Mouse (Mus musculus) ovary, adult 18-20 months (tissue): ENCODE measurements around the gene Olfr432.
A peak's percentile ranks its signal among the peaks of the same experiment; 100 is the strongest.
"Not testable (repeated sequence)": the region's sequence is repeated elsewhere in the genome, so short reads cannot be mapped to it uniquely, and the experiment has no call there.

Source experiments
- DNase-seq: peaks from one replicate; pipeline ENCODE4 v3.0.0; 2022; ENCODE audit warnings: low spot score, mixed read lengths

The Olfr432 gene

GRCm38 (mm10) chr1:174048893-174049292 lies at the start of gene Olfr432:
Olfr432 (plus strand) TSS chr1:174049205.
- DNase-seq = no peak

- DNase-seq = not testable (repeated sequence)
These were observed 44.5 kb upstream of the Olfr432 start for GRCm38 (mm10) chr1:174004352-174005109.

GRCm38 (mm10) chr1:174007050-174007449 lies 42.0 kb upstream of the Olfr432 start:
- not testable (repeated sequence) for DNase-seq

GRCm38 (mm10) chr1:174031698-174032097 lies 17.3 kb upstream of the Olfr432 start, which contains the start of gene Ifi205:
Ifi205 (minus strand) TSS chr1:174031810.
- no peak for DNase-seq

- no peak for DNase-seq
These were observed 13.2 kb upstream of the Olfr432 start for GRCm38 (mm10) chr1:174035841-174036240.

GRCm38 (mm10) chr1:174038480-174038879 lies 10.5 kb upstream of the Olfr432 start:
- DNase-seq = no peak

- peak; percentile 29 for DNase-seq
These were observed 8.4 kb upstream of the Olfr432 start, which contains the start of gene Olfr433 for GRCm38 (mm10) chr1:174040523-174041177. Olfr433 (plus strand) TSS chr1:174040705.

- not testable (repeated sequence) for DNase-seq
These were observed 6.7 kb upstream of the Olfr432 start for GRCm38 (mm10) chr1:174042091-174042884.

- no peak for DNase-seq
These were observed 4.6 kb upstream of the Olfr432 start for GRCm38 (mm10) chr1:174044431-174044830.

- DNase-seq = not testable (repeated sequence)
These were observed 778 bp upstream of the Olfr432 start for GRCm38 (mm10) chr1:174048227-174048626.

GRCm38 (mm10) chr1:174049357-174049756 lies 352 bp downstream of the Olfr432 start:
- not testable (repeated sequence) for DNase-seq

- no peak for DNase-seq
These were observed 1.5 kb downstream of the Olfr432 start for GRCm38 (mm10) chr1:174050532-174050931.

GRCm38 (mm10) chr1:174051515-174051914 lies 2.5 kb downstream of the Olfr432 start:
- no peak for DNase-seq

- DNase-seq = no peak
These were observed 3.0 kb downstream of the Olfr432 start for GRCm38 (mm10) chr1:174051931-174052536.

GRCm38 (mm10) chr1:174052981-174053380 lies 4.0 kb downstream of the Olfr432 start:
- no peak for DNase-seq

GRCm38 (mm10) chr1:174055248-174055647 lies 6.2 kb downstream of the Olfr432 start:
- DNase-seq = no peak

GRCm38 (mm10) chr1:174066305-174066704 lies 17.3 kb downstream of the Olfr432 start, which contains the start of gene Olfr430:
Olfr430 (plus strand) TSS chr1:174066605.
- DNase-seq = no peak

- DNase-seq = no peak
These were observed 35.0 kb downstream of the Olfr432 start, which contains the start of gene Olfr429 for GRCm38 (mm10) chr1:174084031-174084430. Olfr429 (plus strand) TSS chr1:174084331.

GRCm38 (mm10) chr1:174096591-174096990 lies 47.6 kb downstream of the Olfr432 start, which contains the start of gene Olfr427:
Olfr427 (plus strand) TSS chr1:174096891.
- DNase-seq = no peak

GRCm38 (mm10) chr1:174103735-174104134 lies 54.7 kb downstream of the Olfr432 start:
- no peak for DNase-seq
